Mouse (Mus musculus) cerebellum, postnatal 36 days (tissue): ENCODE measurements at regions not wholly inside any gene's neighbourhood (a gene's known extent, or its start where the extent isn't known, plus 50 kb on each side); places are given as distances from the start of the nearest gene placed in this dataset.

Experiments used
- DNase-seq, 2 experiments: peaks; one replicate each; pipeline ENCODE4 v3.0.0; 2021 to 2022; ENCODE audit warnings: mixed read lengths in 2 of 2

DNA sequence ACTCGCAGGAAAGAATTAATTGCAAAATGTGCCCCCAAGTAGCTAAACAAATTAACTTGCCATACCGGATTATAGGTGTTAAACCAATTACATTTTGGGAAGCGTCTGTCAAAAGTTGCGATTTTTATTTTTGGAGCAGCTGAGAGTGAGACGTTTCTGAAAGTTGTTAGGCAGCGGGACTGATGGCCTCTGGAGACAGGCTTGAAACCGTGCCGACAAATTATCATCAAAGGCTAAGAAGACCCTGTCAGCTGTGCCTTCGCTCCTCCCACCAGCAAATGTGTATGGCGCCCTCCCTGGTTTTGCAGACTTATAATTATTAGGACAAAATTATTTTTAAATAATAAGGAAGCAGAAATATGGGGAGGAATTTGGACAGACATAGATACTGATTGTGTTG lies 161.5 kb upstream of the Zfp64 start:
- no peak for DNase-seq

DNA sequence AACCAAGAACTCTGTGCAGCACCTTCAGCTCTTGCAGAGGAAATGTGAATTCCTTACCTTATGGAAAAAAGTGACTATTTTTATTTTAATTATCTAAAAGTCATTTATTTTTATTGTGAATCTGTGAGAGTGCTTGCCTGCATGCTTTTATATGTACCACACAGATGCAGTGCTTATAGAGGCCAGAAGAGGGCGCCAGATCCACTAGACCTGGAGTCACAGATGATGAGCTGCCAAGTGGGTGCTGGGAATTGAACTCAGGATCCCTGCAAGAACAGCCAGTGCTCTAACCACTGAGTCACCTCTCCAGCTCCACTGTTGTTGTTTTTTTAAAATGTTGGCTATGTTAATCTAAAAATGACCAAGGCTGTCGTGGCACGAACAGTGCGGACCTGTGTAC lies 153.7 kb upstream of the Zfp64 start:
- DNase-seq, result no peak

DNA sequence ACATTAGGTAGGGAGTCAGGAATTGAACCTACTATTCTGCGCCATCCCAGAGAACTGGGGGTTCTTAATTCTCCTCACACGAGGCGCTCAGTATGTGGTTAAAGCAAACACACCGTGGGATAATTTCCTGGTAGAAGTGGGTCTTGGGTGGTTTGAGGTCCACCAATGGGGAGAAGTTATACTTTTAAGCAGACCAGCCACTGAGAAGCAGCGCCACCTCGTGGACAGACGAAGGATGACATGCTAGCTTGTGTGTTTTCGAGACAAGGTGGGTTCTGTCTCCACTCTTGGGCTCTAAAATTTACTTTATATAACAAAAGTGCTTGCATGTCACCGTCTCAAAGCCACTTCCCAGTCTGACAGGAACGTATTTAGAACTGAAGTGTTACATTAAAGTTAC lies 152.7 kb upstream of the Zfp64 start:
- DNase-seq, result peak in 1 of 2 experiments; percentile 8

DNA sequence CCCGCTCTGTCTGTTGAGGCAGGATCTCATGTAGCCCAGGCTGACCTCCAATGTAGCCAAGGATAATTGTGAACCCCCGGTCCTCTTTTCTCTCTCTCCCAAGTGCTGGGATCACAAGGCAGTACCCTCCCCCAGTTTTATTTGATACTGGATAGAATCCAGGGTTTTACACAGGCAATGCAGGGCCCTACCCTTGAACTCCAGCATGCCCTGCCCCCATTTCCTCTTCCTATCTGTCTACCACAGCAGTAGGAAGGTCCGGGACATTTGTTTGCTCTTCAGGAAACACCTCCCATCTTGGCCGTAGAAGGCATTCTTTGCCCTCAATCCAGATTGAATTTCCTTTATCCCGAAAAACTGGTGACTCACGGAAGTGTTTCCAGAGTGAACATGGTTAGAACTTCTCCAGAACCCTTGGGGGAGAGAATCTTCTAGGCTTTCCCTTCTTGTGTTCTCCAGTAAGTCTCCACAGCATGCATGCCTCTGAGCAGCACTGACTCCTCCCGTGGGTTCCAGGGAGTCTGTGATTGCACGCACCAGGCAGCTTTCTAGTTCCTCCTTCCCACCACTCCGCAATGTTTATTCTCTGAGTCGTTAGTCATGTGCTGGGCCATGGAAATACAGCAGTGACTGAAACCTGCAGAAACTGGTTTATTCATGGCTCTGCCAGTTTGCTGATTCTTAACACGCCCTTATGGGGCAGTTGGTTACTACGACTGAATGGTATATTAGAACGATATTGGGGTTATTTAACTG lies 146.3 kb upstream of the Zfp64 start:
- DNase-seq, result no peak

DNA sequence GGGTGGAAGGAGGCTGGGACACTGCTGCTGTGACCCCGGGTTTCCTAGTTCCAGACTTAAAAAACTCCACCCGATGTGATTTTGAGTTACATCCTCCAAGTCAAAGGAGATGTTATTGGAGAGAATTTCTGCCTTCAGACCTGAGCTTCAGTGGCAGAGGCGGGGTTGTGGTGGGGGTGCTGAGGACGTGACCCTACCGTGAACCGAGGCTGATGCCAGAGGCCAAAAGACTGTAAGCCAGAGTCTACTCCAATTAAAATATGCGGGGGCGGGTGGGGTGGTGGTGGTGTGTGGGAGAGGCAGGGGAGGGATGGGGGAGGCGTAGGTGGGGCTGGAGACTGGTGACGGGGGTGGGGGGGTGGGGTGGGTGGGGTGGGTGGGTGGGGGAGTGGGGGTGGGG lies 145.1 kb upstream of the Zfp64 start:
- no peak for DNase-seq

DNA sequence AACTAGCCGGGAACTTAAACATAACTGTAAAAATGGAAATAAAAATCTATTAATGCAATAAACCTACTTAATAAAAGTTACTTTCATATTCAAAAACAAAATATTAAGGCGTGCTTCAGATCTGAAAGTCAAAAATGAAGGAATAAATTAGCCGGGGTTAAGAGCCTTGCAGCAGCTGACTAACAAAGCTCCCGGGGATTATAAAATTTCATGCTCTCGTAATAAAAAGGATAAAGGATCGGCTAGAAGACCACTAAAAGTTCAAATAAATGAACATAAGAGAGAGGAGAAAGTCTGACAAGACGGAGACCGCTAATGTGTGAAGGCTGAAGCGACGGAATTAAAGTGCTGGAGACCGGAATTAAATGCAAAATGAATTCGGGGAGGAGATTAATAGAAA lies 144.3 kb upstream of the Zfp64 start:
- DNase-seq, result no peak

DNA sequence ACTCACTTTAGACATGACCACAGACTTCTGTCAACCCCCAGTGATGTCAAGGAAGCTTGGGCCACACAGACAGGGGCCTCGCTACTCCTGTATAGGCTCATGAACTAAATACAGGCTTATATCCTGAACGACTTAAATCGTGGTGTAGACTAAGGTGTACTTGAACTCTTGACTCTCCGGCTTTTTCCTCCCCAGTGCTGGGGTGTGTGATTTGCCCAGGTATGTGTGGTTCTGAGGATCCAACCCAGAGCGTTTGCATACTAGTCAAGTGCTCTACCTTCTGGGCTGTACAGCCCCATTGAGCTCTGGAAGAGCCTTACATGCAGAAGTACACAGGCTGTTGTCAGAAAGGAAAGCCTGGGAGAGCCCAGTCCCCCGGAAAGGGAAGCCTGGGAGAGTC lies 143.2 kb upstream of the Zfp64 start:
- no peak for DNase-seq

DNA sequence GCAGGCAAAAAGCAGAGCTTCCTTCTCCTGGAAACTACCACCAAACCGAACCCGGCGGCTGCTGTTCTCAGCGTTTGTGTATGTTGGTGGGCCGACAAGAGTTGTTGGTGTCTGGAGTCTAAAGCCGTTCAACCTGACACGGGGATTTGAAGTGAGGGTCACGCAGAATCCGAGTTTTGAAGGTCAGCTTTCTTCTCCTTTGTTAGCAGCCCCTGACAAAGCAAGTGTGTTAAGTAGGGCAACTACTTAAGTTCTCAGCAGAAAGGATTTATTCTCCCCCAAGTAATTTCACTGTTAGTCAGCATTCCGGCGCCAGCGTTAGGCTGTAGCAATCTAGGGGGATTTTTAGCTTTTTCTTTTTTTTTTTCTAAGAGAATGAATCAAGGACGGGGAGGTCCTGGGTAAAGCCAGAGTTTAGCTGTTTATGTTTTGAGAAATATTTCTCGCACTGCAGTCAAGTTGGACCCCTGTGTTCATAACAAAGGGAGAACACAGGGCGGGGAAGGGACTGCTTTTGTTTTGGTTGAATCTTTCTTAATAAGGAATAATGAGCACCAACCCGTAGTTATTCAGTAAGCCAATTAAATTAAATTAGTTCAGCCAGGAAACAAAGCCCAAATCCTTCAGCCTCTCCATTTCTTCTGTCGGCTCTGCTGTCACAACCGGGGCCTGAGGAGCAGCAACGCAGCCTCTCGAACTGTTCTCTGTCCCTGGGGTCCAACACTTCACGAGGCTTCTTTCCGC lies 138.8 kb upstream of the Zfp64 start:
- no peak for DNase-seq

DNA sequence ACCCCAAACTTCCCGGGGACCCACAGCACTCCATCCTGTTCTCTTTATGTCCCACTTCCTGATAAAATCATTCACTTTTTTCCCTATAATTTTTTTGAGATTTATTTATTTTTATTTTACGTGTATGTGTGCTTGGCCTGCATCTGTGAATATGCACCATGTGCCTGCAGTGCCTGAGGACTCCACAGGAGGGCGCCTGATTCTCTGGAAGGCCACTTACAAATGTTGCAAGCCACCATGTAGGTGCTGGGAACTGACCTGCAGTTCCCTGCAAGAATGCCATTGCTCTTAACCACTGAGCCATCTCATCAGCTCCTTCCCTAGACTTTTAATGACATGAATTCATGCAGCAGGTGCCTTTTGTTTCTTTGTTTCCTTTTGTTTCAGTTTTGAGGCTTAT lies 134.9 kb upstream of the Zfp64 start:
- DNase-seq, result no peak

DNA sequence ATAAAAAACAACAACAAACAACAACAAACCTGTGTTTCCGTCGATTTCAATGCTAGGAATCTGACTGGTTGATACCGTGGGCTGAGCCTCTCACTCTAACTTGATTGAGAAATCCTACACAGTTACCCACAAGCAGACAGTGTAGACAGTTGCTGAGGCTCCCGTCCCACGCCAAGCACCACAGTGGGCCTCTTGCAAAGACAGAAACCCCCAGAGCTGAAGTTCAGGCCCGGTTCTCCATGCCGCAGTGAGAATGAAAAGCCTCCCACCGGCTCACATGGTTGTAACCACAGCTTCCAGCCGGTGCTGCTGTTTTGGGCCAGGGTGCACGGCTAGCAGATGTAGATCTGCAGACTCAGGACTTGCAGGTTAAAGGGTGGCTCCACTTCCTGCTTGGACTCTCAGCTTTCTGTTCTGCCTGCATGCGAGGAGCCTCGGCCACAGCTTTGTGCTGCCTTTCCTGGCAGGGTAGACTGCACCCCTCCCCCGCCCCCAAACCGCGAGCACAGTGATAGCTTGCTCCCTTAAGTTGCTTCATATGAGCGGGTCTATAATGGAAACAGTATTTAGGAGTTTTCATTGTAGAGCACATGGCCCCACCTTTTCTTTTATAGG lies 133.6 kb upstream of the Zfp64 start:
- no peak for DNase-seq

DNA sequence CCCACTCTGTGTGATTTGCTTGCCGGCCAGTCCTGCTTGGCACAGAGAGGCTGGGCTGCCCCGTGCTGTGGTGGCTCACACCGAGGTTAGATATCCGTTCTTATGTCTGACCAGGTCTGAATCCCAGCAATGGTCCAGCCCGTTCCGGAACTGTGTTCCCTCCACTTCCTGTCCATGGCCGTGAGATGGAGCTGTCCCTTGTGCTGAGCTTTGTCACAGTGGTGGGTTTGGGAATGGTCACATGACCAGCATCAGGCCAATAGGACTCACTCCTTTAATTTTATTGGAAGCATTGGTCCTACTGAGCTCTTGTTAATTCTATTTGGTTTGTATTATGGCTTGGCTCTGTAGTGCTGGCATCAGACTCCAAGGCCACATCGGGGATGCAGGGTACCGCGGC lies 132.9 kb upstream of the Zfp64 start:
- no peak for DNase-seq

DNA sequence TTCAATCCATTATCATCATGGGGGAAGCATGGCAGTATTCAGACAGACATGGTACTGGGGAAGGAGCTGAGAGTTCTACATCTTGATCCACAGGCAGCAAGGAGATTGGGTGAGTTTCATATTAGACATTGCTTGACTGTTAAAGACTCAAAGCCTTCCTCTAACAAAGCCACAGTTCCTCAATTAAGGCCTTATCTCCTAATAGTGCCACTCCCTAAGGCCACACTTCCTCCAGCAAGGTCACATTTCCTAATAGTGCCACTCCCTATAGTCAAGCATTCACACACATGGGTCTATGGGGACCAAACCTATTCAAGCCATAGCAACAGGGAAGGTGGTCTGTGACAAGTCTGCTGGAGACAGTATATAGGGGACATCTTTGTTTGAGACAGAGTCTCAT lies 115.9 kb upstream of the Zfp64 start:
- no peak for DNase-seq

DNA sequence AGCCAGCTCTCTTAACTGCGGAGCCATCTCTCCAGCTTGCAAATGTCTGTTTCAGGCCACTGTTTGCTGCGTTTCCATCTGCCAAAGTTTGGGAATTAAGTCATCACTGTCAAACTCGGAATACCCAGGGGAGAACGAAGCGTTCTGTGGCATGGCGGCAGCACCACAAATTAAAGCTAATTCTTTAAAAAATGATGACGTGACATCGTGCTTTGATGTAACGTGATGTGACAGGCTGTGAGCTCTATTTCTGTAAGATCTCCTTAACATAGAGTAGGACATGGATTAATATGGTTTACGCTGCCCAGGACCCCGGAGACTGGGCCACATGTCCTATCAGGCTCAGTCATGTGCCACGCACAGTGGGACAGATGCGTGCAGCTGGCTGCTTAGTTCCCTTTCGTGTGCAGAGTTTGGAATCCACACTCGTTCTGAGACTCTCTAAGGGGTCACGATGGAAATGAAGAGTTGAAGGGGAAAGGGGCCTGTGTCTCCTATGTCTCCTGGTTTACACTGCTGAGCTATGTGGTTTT lies 109.8 kb upstream of the Zfp64 start:
- no peak for DNase-seq

DNA sequence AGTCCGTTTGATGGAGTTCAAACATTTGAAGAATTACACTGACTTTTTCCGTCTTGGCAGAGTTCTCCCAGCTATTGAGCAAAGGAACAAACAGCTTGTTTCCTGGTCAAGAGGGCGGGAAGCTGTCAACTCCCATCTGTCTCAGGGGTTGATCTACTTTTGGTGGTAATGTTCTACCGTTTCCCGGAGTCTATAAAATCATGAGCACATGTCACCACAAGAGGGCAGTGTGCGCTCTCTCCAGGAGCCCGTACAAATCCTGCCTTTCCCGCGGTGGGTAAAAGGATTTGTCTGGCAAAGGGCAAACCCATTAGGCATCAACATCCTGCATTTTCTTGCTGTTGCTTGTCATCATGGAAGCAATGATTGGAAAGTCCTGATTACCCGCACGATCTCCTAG lies 106.1 kb upstream of the Zfp64 start:
- peak; percentile 62 to 73 for DNase-seq

DNA sequence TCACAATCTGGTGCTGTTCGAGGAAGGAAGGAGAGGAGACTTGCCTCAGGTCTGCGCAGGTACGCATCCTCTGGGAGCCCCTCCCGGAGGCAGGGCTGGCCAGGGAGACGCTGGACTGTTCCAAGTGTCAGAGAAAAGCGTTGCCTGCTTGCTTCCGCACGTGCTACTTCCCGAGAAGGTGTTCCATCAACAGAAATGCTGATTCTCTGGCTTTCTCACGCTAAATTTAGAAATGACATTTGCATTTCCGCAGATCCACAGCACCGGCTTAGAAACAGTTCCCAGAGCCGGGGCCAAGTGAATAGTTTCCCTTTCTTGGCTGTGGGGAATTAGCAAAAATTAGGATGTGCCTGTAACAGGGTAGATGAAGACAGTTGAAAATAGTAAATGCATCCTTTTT lies 105.1 kb upstream of the Zfp64 start:
- DNase-seq, result no peak

DNA sequence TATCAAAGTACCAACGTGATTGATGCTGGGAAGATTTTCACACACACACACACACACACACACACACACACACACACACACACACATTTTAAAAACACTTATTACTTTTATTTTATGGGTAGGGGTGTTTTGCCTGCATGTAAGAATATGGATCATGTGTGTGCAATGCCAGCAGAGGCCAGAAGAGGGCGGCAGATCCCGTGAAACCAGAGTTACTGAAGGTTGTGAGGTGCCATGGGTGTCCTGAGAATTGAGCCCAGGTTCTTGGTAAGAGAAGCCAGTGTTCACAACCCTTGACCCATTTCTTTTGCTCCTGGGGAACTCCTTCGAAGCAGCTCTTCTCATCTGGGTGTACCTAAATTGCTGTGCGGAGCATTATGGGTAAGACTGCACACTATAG lies 102.4 kb upstream of the Zfp64 start:
- no peak for DNase-seq

DNA sequence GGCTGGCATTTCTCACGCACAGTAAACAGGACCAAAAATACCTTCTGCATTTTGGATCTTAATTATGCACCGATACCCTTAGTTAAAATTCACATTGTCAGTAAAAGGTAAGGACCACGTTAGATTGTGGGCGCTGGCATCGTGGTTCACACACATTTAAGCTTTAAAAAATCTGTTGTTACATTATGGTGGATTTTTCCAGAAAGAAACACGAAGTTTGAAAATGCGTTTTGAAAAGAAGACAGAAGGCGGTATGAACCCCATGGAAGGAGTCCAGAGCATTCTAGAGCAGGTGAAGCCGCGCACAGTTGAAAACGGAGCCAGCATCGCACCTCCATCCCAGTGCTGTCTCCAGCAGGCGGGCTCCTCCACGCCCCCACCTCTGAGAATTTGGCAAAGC lies 94.6 kb upstream of the Zfp64 start:
- DNase-seq, result no peak

DNA sequence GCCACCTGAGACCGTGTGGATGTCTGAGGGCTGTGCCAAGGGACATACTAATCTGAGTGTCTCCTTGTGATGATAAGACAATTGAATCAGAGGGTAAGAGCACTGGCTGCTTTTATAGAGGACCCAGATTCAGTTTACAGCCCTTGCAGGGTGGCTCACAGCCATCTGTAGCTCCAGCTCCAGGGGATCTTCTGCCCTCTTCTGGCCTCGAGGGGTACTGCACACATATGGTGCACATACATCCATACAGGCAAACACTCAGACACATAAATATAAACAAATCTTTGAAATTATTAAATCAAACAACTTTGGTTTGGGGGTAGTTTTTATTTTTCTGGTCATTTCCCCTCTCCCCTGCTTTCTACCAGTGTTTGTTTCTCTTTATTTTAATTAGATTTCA lies 86.4 kb upstream of the Zfp64 start:
- DNase-seq, result no peak

DNA sequence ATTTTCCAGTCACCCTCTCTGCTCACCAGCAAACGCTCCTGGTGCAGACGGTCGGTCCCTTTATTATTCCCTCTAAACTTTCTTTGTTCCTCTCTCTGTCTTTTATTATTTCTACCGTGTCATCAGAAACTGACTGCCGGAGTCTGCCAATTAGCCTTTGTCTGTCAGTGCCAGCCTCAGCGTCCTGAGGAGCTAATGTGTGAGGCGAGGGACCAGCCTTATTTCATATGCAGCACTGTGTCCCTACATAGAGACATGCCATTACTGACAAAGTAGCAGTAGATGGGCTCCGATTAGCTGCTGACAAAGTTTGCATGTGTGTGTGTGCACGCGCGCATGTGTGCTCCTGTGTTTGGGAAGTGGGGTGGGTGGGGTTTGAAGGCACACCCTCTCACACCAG lies 82.6 kb upstream of the Zfp64 start:
- no peak for DNase-seq

DNA sequence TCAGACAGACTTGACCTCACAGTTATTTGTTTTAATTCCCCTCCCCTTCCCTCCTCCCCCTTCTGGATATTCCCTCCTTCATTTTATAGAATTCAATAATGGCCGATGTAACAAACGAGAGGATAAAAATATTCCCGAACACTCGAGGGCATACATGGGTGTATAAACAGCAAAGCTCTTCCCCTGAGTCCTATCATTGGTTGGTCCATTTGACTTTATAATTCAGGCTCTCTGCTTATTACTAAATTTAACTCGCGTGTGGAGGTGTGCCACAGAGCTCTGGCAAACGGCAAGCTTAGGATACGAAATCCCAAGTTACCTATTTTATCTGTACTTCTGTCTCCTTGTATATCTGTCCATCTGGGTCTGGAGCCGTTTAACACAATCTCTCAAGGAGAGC lies 82.1 kb upstream of the Zfp64 start:
- DNase-seq, result no peak

DNA sequence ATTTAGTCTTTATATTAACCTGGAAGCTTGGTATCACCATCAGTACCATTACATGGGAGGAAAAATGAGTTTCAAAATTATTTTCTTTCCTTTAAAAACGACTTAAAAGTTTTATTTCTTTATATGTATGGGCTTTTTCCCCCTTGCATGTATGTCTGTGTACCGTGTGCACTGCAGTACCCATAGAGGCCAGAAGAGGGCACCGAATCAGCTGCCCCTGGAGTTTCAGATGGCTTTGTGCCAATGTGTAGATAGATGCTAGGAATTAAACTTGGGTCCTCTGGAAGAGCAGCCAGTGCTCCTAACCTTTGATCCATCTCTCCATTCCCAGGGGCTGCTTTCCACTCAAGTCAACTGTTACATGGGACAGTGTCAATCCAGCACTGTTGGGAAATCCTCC lies 79.9 kb upstream of the Zfp64 start:
- no peak for DNase-seq

DNA sequence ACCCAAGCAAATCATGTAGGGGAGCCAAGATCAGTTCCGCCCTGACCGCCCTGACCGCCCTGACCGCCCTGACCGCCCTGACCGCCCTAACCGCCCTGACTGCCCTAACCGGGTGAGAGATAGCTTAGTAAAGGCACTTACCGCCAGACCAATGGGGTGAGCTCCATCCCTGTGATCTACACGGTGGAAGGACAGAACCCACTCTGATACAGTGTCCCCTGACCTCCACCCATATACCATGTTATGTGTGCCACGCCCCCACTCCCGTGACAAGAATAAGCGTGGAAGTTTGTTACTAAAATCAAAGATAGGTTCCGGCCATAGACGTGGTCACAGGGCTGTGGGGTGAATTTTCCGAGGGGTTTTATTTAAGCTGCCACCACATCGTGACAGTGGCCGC lies 78.6 kb upstream of the Zfp64 start:
- no peak for DNase-seq

DNA sequence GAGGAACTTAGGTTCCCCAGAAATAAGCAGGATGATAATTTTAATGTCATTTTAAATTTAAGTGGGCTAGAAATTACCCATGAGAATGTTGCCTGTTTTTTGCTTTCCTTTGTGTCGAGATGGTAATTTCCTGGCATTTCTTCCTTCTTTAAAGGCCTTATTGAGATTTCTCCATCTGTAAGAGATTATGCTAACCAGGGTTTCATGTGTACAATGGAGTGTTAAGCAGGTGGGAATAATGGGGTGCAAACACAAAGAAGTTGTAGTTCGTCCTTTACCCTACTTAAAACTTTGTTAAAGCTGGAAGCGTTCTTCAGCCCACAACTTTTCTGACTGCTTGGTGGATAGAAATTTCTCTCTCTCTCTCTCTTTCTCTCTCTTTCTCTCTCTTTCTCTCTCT lies 77.8 kb upstream of the Zfp64 start:
- no peak for DNase-seq

DNA sequence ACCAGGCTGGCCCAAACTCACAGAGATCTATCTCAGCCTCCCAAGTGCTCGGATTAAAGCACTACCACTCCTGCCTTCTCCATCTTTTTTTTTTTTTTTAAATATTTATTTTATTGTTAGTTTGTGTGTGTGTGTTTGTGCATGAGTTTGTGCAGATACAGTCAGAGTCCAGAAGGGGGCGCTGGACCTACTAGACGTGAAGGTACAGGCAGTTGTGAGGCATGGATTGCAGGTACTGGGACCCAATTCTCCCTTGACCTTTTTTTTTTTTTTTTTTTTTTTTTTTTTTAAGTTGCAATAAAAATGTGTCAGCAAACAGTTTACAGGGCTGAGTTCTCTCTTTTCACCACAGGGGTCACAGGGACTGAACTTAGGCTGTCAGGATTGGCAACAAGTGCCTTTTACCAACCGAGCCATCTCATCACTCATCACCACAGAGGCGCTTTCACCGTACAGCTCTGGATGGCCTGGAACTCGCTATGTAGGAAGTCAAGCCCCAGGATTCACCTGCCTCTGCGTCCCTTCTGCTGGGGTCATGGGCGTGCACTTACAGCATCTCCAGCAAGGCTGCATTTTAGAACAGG lies 73.2 kb upstream of the Zfp64 start:
- DNase-seq, result no peak
